ENCODE assay signal across 22 mouse cellular contexts in genomic region chr6:117820327-117820726, GRCm38 (mm10). TPM values are rescaled to one million over a fixed set of nuclear protein-coding genes. Genes with fewer than 3 reads are reported as not detected.
A peak's percentile ranks its signal among the peaks of the same experiment; 100 is the strongest.
DNase-seq lines count a peak whose midpoint lies in the region; ATAC-seq and TF ChIP-seq lines count a peak whose summit lies in the region.
"Had no signal": no experiment of that assay in that cellular context is flagged by ENCODE, and none has a peak within 500 bp of the region (broad histone marks: within the 10 kb centered on the region; RNA-seq: fewer than 3 reads in every experiment).

No protein-coding gene starts in this region.

- no peaks in the 10 kb centered on the region for H3K27me3 ChIP-seq in heart, adult 2 months (ENCODE audit: control insufficient read depth, insufficient read depth, low read length)
- H3K27me3 ChIP-seq in midbrain, embryonic 14.5 days (ENCODE audit: control insufficient read depth, insufficient read depth, low read length), result peaks cover 35% of the 10 kb centered on the region
- peaks cover 85% of the 10 kb centered on the region for H3K27me3 ChIP-seq in midbrain, embryonic 13.5 days
- H3K27me3 ChIP-seq: forebrain, embryonic 13.5 days; intestine, embryonic 15.5 days had no signal

- no peak overlapping the region for H3K4me3 ChIP-seq in heart, adult 2 months
- no peak overlapping the region for H3K4me3 ChIP-seq in midbrain, embryonic 14.5 days (replicated peaks; ENCODE audit: low read depth, low read length)
- H3K4me3 ChIP-seq in midbrain, embryonic 13.5 days (replicated peaks), result no peak overlapping the region
- H3K4me3 ChIP-seq: embryonic facial prominence, embryonic 13.5 days; forebrain, embryonic 13.5 days; heart, embryonic 10.5 days; hindbrain, embryonic 13.5 days; intestine, embryonic 15.5 days had no signal

- H3K79me2 ChIP-seq in heart, adult 2 months (replicated peaks; ENCODE audit: control insufficient read depth, insufficient read depth, low read length), result no peaks in the 10 kb centered on the region

- no peak for TF ChIP-seq CTCF in heart, adult 2 months (IDR thresholded peaks at IDR 0.05)

- intact Hi-C loops in heart, adult 2 months (cut with DNase I), result no loop called here
- intact Hi-C loops in gastrocnemius, postnatal 14 days (cut with DNase I; ENCODE audit: low total_unique reads), result loop anchor here (5.0 to 10.0 kb wide), 3 partner anchors 53 to 1046 kb away; no protein-coding TSS in a partner anchor

- no peak for ATAC-seq in midbrain, embryonic 14.5 days (ENCODE audit: low FRiP score, low TSS enrichment)
- ATAC-seq in midbrain, embryonic 13.5 days, result no peak
- ATAC-seq: CD4-positive, CD25-positive, alpha-beta regulatory T cell, adult 4 months; forebrain, embryonic 13.5 days; intestine, embryonic 15.5 days had no signal

- WGBS in heart, adult 2 months, result 85% methylated on average over 14 of the region's 14 CpGs
- WGBS in midbrain, embryonic 14.5 days, result 70% methylated on average over 14 of the region's 14 CpGs
- 79% methylated on average over 14 of the region's 14 CpGs for WGBS in midbrain, embryonic 13.5 days

- peaks cover 1% of the 10 kb centered on the region; the same call in 1 of the 2 replicates for H3K4me1 ChIP-seq in heart, adult 2 months (ENCODE audit: control insufficient read depth, insufficient read depth, low read length)
- no peaks in the 10 kb centered on the region for H3K4me1 ChIP-seq in midbrain, embryonic 14.5 days (ENCODE audit: control insufficient read depth, insufficient read depth, low read length)
- peaks cover 10% of the 10 kb centered on the region; the same call in 1 of the 2 replicates for H3K4me1 ChIP-seq in midbrain, embryonic 13.5 days (replicated peaks)
- H3K4me1 ChIP-seq: forebrain, embryonic 13.5 days; heart, embryonic 10.5 days; hindbrain, embryonic 13.5 days; intestine, embryonic 15.5 days had no signal

- H3K9ac ChIP-seq in heart, adult 2 months (ENCODE audit: low read depth, low read length), result no peak overlapping the region
- H3K9ac ChIP-seq in midbrain, embryonic 14.5 days (replicated peaks; ENCODE audit: low read length), result no peak overlapping the region
- H3K9ac ChIP-seq in midbrain, embryonic 13.5 days (replicated peaks), result no peak overlapping the region
- H3K9ac ChIP-seq: embryonic facial prominence, embryonic 13.5 days; forebrain, embryonic 13.5 days; hindbrain, embryonic 13.5 days; intestine, embryonic 15.5 days had no signal

- DNase-seq in cerebellum, postnatal 10 days, result peak; percentile 81 to 85
- DNase-seq in cerebellum, adult 9-10 months, result no peak
- peak; percentile 76 for DNase-seq in heart, adult 11 months
- no peak for DNase-seq in heart, adult 2 months
- DNase-seq in midbrain, embryonic 14.5 days, result peak; percentile 44
- DNase-seq in MN1 (ENCODE audit: low spot score), result peak; percentile 41
- no peak for DNase-seq in gastrocnemius, postnatal 14 days
- DNase-seq: adrenal gland, postnatal 10 days; B cell, adult 2 months; cerebellum, adult 18-20 months; cerebellum, postnatal 25 days; gastrocnemius, postnatal 10 days; heart, postnatal 10 days; heart, postnatal 4 days had no signal

- H3K4me2 ChIP-seq in midbrain, embryonic 14.5 days (ENCODE audit: low read length), result no peak overlapping the region
- no peak overlapping the region for H3K4me2 ChIP-seq in midbrain, embryonic 13.5 days (replicated peaks)
- H3K4me2 ChIP-seq: embryonic facial prominence, embryonic 13.5 days; forebrain, embryonic 13.5 days; hindbrain, embryonic 13.5 days; intestine, embryonic 15.5 days had no signal

- TF ChIP-seq POLR2A in heart, adult 2 months (IDR thresholded peaks at IDR 0.05; ENCODE audit: insufficient read depth, low read depth, low read length), result no peak

- no peak overlapping the region for H3K27ac ChIP-seq in heart, adult 2 months
- H3K27ac ChIP-seq in midbrain, embryonic 14.5 days (replicated peaks; ENCODE audit: low read depth, low read length), result no peak overlapping the region
- H3K27ac ChIP-seq in midbrain, embryonic 13.5 days, result no peak overlapping the region
- H3K27ac ChIP-seq: embryonic facial prominence, embryonic 13.5 days; forebrain, embryonic 13.5 days; heart, embryonic 10.5 days; hindbrain, embryonic 13.5 days; intestine, embryonic 15.5 days had no signal

- H3K36me3 ChIP-seq in heart, adult 2 months (ENCODE audit: control insufficient read depth, insufficient read depth, low read length), result no peaks in the 10 kb centered on the region
- H3K36me3 ChIP-seq in midbrain, embryonic 14.5 days (ENCODE audit: control insufficient read depth, insufficient read depth, low read length), result no peaks in the 10 kb centered on the region
- H3K36me3 ChIP-seq in midbrain, embryonic 13.5 days, result no peaks in the 10 kb centered on the region
- H3K36me3 ChIP-seq: embryonic facial prominence, embryonic 13.5 days; G1E; heart, embryonic 10.5 days; hindbrain, embryonic 13.5 days; intestine, embryonic 15.5 days had no signal

- no peaks in the 10 kb centered on the region for H3K9me3 ChIP-seq in midbrain, embryonic 14.5 days (ENCODE audit: control insufficient read depth, low read length)
- H3K9me3 ChIP-seq in midbrain, embryonic 13.5 days, result no peaks in the 10 kb centered on the region
- H3K9me3 ChIP-seq: embryonic facial prominence, embryonic 13.5 days; forebrain, embryonic 13.5 days; G1E; heart, embryonic 10.5 days; hindbrain, embryonic 13.5 days; intestine, embryonic 15.5 days had no signal

- no peak for TF ChIP-seq EP300 in heart, adult 2 months (IDR thresholded peaks at IDR 0.05; ENCODE audit: insufficient read depth, low read depth, low read length)

RNA-seq across cellular contexts. Expression of gene Zfp637, which starts 20.7 kb away (rescaled TPM):
- 10 to 100 TPM; 28.4 to 30.9 TPM for total RNA-seq in heart, adult 2 months (2021)
- 23.5 and 27.8 TPM in 2 replicates for polyA plus RNA-seq in heart, adult 2 months (2012; rRNA removed)
- polyA plus RNA-seq in midbrain, embryonic 14.5 days (2014; fragmentation: Nextera tagmentation; extraction: Ambion mirVana), result 152 and 165 TPM in 2 replicates
- polyA plus RNA-seq in midbrain, embryonic 13.5 days (2015; fragmentation: Nextera tagmentation; extraction: Ambion mirVana), result 147 and 153 TPM in 2 replicates
- 10 to 100 TPM; 27.5 to 30.9 TPM for total RNA-seq in gastrocnemius, postnatal 14 days (2021)

RNA-seq across cellular contexts. Expression of gene Zfp239, which starts 41.6 kb away (rescaled TPM):
- total RNA-seq in heart, adult 2 months (2021), result under 1 TPM; 0.47 to 0.64 TPM
- polyA plus RNA-seq in heart, adult 2 months (2012; rRNA removed), result 0.09 and 0.29 TPM in 2 replicates
- polyA plus RNA-seq in midbrain, embryonic 14.5 days (2014; fragmentation: Nextera tagmentation; extraction: Ambion mirVana), result 10.1 and 13.2 TPM in 2 replicates
- polyA plus RNA-seq in midbrain, embryonic 13.5 days (2015; fragmentation: Nextera tagmentation; extraction: Ambion mirVana), result 10.7 and 15.4 TPM in 2 replicates
- total RNA-seq in gastrocnemius, postnatal 14 days (2021), result under 1 TPM; 0.40 to 0.51 TPM

Comparison
In these comparisons a context has a peak if more than half of its experiments do, and no peak if none do; other contexts are left out.
1. DNase-seq: peak in cerebellum, postnatal 10 days (2 of 2), heart, adult 11 months (single experiment), midbrain, embryonic 14.5 days (single experiment) and MN1 (single experiment); none in cerebellum, adult 9-10 months (single experiment), heart, adult 2 months (0 of 2) and gastrocnemius, postnatal 14 days (single experiment).